Mouse (Mus musculus): ENCODE measurements around the gene Stxbp3.
A peak's percentile ranks its signal among the peaks of the same experiment; 100 is the strongest.
"Not testable (repeated sequence)": the region's sequence is repeated elsewhere in the genome, so short reads cannot be mapped to it uniquely, and the experiment has no call there.

Stxbp3 gene

GRCm38 (mm10) chr3:108856386-108857123 is 16.2 kb upstream of the Stxbp3 start:
- peak; percentile 55 to 63 for DNase-seq

- DNase-seq: peak; percentile 37 to 45
Measured at GRCm38 (mm10) chr3:108855864-108856263, 15.5 kb upstream of the Stxbp3 start.

GRCm38 (mm10) chr3:108855371-108855770 is 15.0 kb upstream of the Stxbp3 start:
- peak; percentile 40 to 43 for DNase-seq

- no peak for DNase-seq
Measured at GRCm38 (mm10) chr3:108853266-108853665, 12.9 kb upstream of the Stxbp3 start.

GRCm38 (mm10) chr3:108851996-108852697 is 11.8 kb upstream of the Stxbp3 start:
- peak; percentile 31 to 38 for DNase-seq

- DNase-seq: no peak
Measured at GRCm38 (mm10) chr3:108851554-108851953, 11.2 kb upstream of the Stxbp3 start.

GRCm38 (mm10) chr3:108851075-108851474 is 10.7 kb upstream of the Stxbp3 start:
- DNase-seq: no peak

- DNase-seq: peak in 1 of 2 experiments; percentile 45
Measured at GRCm38 (mm10) chr3:108850506-108850905, 10.2 kb upstream of the Stxbp3 start.

GRCm38 (mm10) chr3:108846616-108847015 is 6.3 kb upstream of the Stxbp3 start:
- DNase-seq: no peak

- peak in 1 of 2 experiments; percentile 7 for DNase-seq
Measured at GRCm38 (mm10) chr3:108844521-108844920, 4.2 kb upstream of the Stxbp3 start.

GRCm38 (mm10) chr3:108844026-108844425 is 3.7 kb upstream of the Stxbp3 start:
- DNase-seq: no peak

- DNase-seq: no peak
Measured at GRCm38 (mm10) chr3:108840716-108841054, 359 bp upstream of the Stxbp3 start.

GRCm38 (mm10) chr3:108839647-108839999 is 703 bp downstream of the Stxbp3 start:
- no peak for DNase-seq

GRCm38 (mm10) chr3:108838980-108839379 is 1.3 kb downstream of the Stxbp3 start:
- no peak for DNase-seq

- no peak for DNase-seq
Measured at GRCm38 (mm10) chr3:108836931-108837330, 3.4 kb downstream of the Stxbp3 start.

GRCm38 (mm10) chr3:108833717-108834116 is 6.6 kb downstream of the Stxbp3 start:
- DNase-seq: not testable (repeated sequence)

GRCm38 (mm10) chr3:108831750-108832149 is 8.6 kb downstream of the Stxbp3 start:
- DNase-seq: no peak

GRCm38 (mm10) chr3:108830493-108830892 is 9.8 kb downstream of the Stxbp3 start:
- no peak for DNase-seq

GRCm38 (mm10) chr3:108815631-108816030 is 24.7 kb downstream of the Stxbp3 start:
- no peak for DNase-seq

- no peak for DNase-seq
Measured at GRCm38 (mm10) chr3:108810747-108811263, 29.5 kb downstream of the Stxbp3 start.

GRCm38 (mm10) chr3:108805622-108806021 is 34.7 kb downstream of the Stxbp3 start:
- no peak for DNase-seq

GRCm38 (mm10) chr3:108798375-108798774 is 42.0 kb downstream of the Stxbp3 start:
- DNase-seq: no peak

- no peak for DNase-seq
Measured at GRCm38 (mm10) chr3:108797723-108798122, 42.6 kb downstream of the Stxbp3 start.

GRCm38 (mm10) chr3:108796386-108796785 is 43.9 kb downstream of the Stxbp3 start:
- no peak for DNase-seq

Measured in cerebellum, postnatal 14 days (tissue).